Mouse (Mus musculus): ENCODE data around the gene Pik3r2. TPM values are rescaled to one million over a fixed set of nuclear protein-coding genes. Genes with fewer than 3 reads are reported as not detected.

Pik3r2 gene
- total and polyA plus RNA-seq, 3 experiments = 23.7 to 37.8 TPM; not detected in 1

DNA sequence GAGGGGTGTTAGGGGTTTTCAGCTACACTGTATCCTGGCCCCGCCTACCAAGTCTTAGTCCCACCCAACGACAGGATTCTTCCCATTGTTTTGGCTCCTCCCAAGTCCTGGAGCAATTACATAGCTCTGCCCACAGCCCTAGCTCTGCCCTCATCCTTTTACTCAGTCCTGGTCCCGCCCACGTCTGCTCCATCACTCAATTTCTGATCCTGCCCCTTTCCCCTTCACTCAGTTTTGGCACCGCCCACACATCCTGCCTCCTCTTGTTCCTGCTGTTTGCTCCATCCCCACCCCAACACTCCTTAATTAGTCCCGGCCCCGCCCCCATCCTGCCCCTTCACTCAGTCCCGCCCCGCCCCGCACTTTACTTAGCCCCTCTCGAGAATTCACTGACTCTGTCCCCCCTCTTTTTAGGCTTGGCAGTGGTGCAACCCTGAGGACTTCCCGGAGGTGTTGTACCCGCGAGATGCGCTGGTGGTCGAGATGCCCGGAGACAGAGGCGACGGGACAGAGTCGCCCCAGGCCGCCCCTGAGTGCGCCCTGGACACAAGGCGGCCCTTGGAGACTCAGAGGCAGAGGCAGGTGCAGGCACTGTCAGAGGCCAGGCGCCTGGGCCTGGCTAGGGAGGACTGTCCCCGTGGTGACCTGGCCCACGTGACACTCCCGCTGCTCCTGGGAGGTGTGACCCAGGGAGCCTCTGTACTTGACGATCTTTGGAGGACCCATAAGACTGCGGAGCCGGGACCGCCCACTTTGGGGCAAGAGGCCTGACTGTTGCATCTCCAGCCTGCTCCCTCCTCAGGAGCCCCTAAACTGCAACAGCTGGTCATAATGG, 43.8 kb upstream of the Pik3r2 start:
- Histone ChIP-seq H3K27ac (ENCODE audit: control insufficient read depth, low read depth, low read length) (no peak overlapping the region), H3K36me3 (ENCODE audit: control insufficient read depth in 1 of 2, insufficient read depth in 2 of 2, low read length in 2 of 2) (no peaks in the 10 kb centered on the region), H3K79me2 (ENCODE audit: control insufficient read depth, insufficient read depth, low read length, poor library complexity) (no peaks in the 10 kb centered on the region), H3K9me3 (replicated peaks; ENCODE audit: insufficient read depth, low read length) (no peaks in the 10 kb centered on the region), H3K4me1 (ENCODE audit: control insufficient read depth in 1 of 2, insufficient read depth in 2 of 2, low read length in 2 of 2) (peaks cover 3 to 5% of the 10 kb centered on the region in 2 experiments; a peak in 3 of 4 replicates), H3K27me3 (ENCODE audit: control insufficient read depth in 1 of 2, insufficient read depth in 2 of 2, low read length in 2 of 2) (no peaks in the 10 kb centered on the region), H3K9ac (ENCODE audit: control insufficient read depth, low read depth, low read length, poor library complexity, severe bottlenecking) (no peak overlapping the region), H3K4me3 (ENCODE audit: control insufficient read depth in 1 of 2, insufficient read depth in 1 of 2, low read depth in 2 of 2, low read length in 2 of 2) (no peak overlapping the region)
- TF ChIP-seq EP300 (IDR thresholded peaks at IDR 0.05; ENCODE audit: low read depth in 1 of 2, low read length in 2 of 2) (no peak), MEF2A (IDR thresholded peaks at IDR 0.05; ENCODE audit: extremely low read depth, insufficient replicate concordance, low read depth, low read length, poor library complexity, severe bottlenecking) (no peak), ZMIZ1 (IDR thresholded peaks at IDR 0.05; ENCODE audit: low read depth, low read length) (no peak), MYB (IDR thresholded peaks at IDR 0.05; ENCODE audit: low read depth, low read length) (no peak), SMC3 (IDR thresholded peaks at IDR 0.05; ENCODE audit: low read depth, low read length) (no peak), GATA1 (IDR thresholded peaks at IDR 0.05; ENCODE audit: low read depth, low read length) (no peak), TAL1 (IDR thresholded peaks at IDR 0.05; ENCODE audit: low read length) (no peak), ETS1 (IDR thresholded peaks at IDR 0.05; ENCODE audit: low read depth, low read length) (no peak), POLR2A (IDR thresholded peaks at IDR 0.05; ENCODE audit: control insufficient read depth in 1 of 2, insufficient read depth in 1 of 2, low read depth in 1 of 2, low read length in 2 of 2, poor library complexity in 1 of 2) (no peak), CHD2 (IDR thresholded peaks at IDR 0.05; ENCODE audit: low read length) (no peak), GABPA (IDR thresholded peaks at IDR 0.05; ENCODE audit: low read depth, low read length) (no peak)
- peak; percentile 32 for DNase-seq (ENCODE audit: low read depth, low spot score)

DNA sequence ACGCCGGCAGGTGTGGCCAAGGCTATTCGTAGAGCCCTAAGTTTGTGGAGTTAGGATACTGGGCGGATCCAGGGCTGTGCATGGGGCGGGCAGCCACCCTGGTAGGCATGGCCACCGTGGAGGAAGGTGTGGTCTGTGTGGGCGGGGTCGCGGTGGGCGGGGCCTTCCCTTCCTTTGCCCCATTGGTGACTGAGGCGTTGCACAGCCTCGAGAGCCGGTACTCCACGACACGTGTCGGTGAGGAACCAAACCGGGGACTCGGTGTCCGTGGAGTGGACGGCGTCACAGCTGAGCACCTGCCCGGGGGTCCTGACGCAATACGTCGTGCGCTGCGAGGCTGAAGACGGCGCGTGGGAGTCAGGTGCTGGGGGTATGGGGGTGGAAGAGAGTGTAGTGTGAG, 40.2 kb upstream of the Pik3r2 start:
- peak; percentile 82 for DNase-seq (ENCODE audit: low read depth, low spot score)
- Histone ChIP-seq H3K27ac (ENCODE audit: control insufficient read depth, low read depth, low read length) (no peak overlapping the region), H3K27me3 (ENCODE audit: control insufficient read depth in 1 of 2, insufficient read depth in 2 of 2, low read length in 2 of 2) (no peaks in the 10 kb centered on the region), H3K36me3 (ENCODE audit: control insufficient read depth in 1 of 2, insufficient read depth in 2 of 2, low read length in 2 of 2) (no peaks in the 10 kb centered on the region), H3K9ac (ENCODE audit: control insufficient read depth, low read depth, low read length, poor library complexity, severe bottlenecking) (peak overlapping the region; percentile 65), H3K4me1 (ENCODE audit: control insufficient read depth in 1 of 2, insufficient read depth in 2 of 2, low read length in 2 of 2) (peaks cover 3 to 5% of the 10 kb centered on the region in 2 experiments; a peak in 3 of 4 replicates), H3K79me2 (ENCODE audit: control insufficient read depth, insufficient read depth, low read length, poor library complexity) (no peaks in the 10 kb centered on the region), H3K9me3 (replicated peaks; ENCODE audit: insufficient read depth, low read length) (no peaks in the 10 kb centered on the region), H3K4me3 (ENCODE audit: control insufficient read depth in 1 of 2, insufficient read depth in 1 of 2, low read depth in 2 of 2, low read length in 2 of 2) (peak overlapping the region; percentile 61 to 69)
- TF ChIP-seq POLR2A (IDR thresholded peaks at IDR 0.05; ENCODE audit: control insufficient read depth in 1 of 2, insufficient read depth in 1 of 2, low read depth in 1 of 2, low read length in 2 of 2, poor library complexity in 1 of 2) = peak; percentile 47 to 65; a peak in 2 of 4 replicates
- no peak for TF ChIP-seq NRF1 (IDR thresholded peaks at IDR 0.05; ENCODE audit: insufficient read depth, low read depth, low read length, poor library complexity, severe bottlenecking)
- peak; percentile 93 for TF ChIP-seq MXI1 (IDR thresholded peaks at IDR 0.05; ENCODE audit: low read depth, low read length)
- no peak for TF ChIP-seq BHLHE40 (IDR thresholded peaks at IDR 0.05; ENCODE audit: borderline replicate concordance, low read depth, low read length)
- TF ChIP-seq SMC3 (IDR thresholded peaks at IDR 0.05; ENCODE audit: low read depth, low read length) = no peak
- no peak for TF ChIP-seq E2F4 (IDR thresholded peaks at IDR 0.05; ENCODE audit: borderline replicate concordance, low read depth, low read length)
- TF ChIP-seq UBTF (IDR thresholded peaks at IDR 0.05; ENCODE audit: borderline replicate concordance, insufficient read depth, low read depth, low read length) = no peak
- no peak for TF ChIP-seq USF1 (IDR thresholded peaks at IDR 0.05; ENCODE audit: low read depth, low read length)
- TF ChIP-seq NELFE (IDR thresholded peaks at IDR 0.05; ENCODE audit: low read depth, low read length) = peak; percentile 33; the same call in 1 of the 2 replicates
- TF ChIP-seq ZKSCAN1 (IDR thresholded peaks at IDR 0.05; ENCODE audit: low read depth, low read length) = no peak
- no peak for TF ChIP-seq HCFC1 (IDR thresholded peaks at IDR 0.05; ENCODE audit: low read depth, low read length)
- peak; percentile 66 for TF ChIP-seq SIN3A (IDR thresholded peaks at IDR 0.05; ENCODE audit: low read length)
- TF ChIP-seq TCF12 (IDR thresholded peaks at IDR 0.05; ENCODE audit: low read depth, low read length) = no peak
- no peak for TF ChIP-seq ETS1 (IDR thresholded peaks at IDR 0.05; ENCODE audit: low read depth, low read length)
- no peak for TF ChIP-seq MYB (IDR thresholded peaks at IDR 0.05; ENCODE audit: low read depth, low read length)
- TF ChIP-seq CHD1 (IDR thresholded peaks at IDR 0.05; ENCODE audit: low read depth, low read length) = no peak
- peak; percentile 72 for TF ChIP-seq MAX (IDR thresholded peaks at IDR 0.05; ENCODE audit: low read length)
- TF ChIP-seq RAD21 (IDR thresholded peaks at IDR 0.05; ENCODE audit: low read depth, low read length) = no peak
- no peak for TF ChIP-seq POLR2AphosphoS2 (IDR thresholded peaks at IDR 0.05; ENCODE audit: low read length)
